Mouse (Mus musculus): ENCODE data around the gene Ccdc3. TPM values are rescaled to one million over a fixed set of nuclear protein-coding genes. Genes with fewer than 3 reads are reported as not detected.

Ccdc3 gene
- 9.6 TPM for polyA plus RNA-seq (2015; fragmentation: Illumina TruSeq; extraction: RNeasy Lipid Tissue Mini Kit (QIAGEN cat#74804); ENCODE audit: low read depth, low replicate concordance)

DNA sequence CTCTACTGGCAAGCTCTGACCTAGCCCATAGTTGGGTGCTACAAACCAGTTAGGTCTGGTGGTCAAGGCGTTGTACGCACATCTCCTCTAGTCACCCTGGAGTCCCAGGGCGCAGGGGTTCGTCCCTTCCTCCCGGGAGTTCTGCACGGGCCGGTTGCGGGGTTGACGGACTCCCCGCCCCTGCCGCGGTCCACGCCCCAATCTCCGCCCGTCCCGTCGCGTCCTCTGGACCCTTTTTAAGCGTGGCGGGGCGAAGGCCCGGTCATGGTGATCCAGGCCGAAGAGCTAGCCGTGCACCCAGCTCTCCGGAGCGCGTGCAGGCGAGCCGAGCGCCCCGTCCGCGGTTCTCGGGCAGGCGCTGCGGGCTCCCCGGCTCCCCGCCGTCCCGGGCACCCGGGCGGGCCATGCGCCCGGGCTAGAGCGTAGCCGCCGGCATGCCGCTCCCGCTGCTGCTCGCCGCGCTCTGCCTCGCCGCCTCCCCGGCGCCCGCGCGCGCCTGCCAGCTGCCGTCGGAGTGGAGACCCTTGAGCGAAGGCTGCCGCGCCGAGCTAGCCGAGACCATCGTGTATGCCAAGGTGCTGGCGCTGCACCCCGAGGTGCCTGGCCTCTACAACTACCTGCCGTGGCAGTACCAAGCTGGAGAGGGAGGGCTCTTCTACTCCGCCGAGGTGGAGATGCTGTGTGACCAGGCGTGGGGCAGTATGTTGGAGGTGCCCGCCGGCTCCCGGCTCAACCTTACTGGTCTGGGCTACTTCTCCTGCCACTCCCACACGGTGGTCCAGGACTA is at the start of gene Ccdc3:
Gene Ccdc3, plus strand, starts transcription at position 277 of the 787 bp plus-strand sequence.

Other genes with a start within 250 kb of the Ccdc3 start
- 176 TPM for gene Phyh, start 218.8 kb upstream of the Ccdc3 start, polyA plus RNA-seq (2015; fragmentation: Illumina TruSeq; extraction: RNeasy Lipid Tissue Mini Kit (QIAGEN cat#74804); ENCODE audit: low read depth, low replicate concordance)
- 3.9 TPM for gene Ucma, start 161.7 kb upstream of the Ccdc3 start, polyA plus RNA-seq (2015; fragmentation: Illumina TruSeq; extraction: RNeasy Lipid Tissue Mini Kit (QIAGEN cat#74804); ENCODE audit: low read depth, low replicate concordance)
- gene Mcm10, start 125.0 kb upstream of the Ccdc3 start, polyA plus RNA-seq (2015; fragmentation: Illumina TruSeq; extraction: RNeasy Lipid Tissue Mini Kit (QIAGEN cat#74804); ENCODE audit: low read depth, low replicate concordance): 1.2 TPM
- gene Optn, start 73.7 kb upstream of the Ccdc3 start, polyA plus RNA-seq (2015; fragmentation: Illumina TruSeq; extraction: RNeasy Lipid Tissue Mini Kit (QIAGEN cat#74804); ENCODE audit: low read depth, low replicate concordance): 15.7 TPM

All from brain, adult 10 weeks (tissue).